Mouse (Mus musculus) erythroblast, adult 5-6 weeks (primary cell): ENCODE measurements around the gene Fscn1. TPM values are rescaled to one million over a fixed set of nuclear protein-coding genes. Genes with fewer than 3 reads are reported as not detected.

ENCODE experiments used
- ATAC-seq: replicated peaks from 2 replicates; pipeline ENCODE4 v1.8.0; 2016; ENCODE audit warnings: moderate number of reproducible peaks, mild to moderate bottlenecking, moderate TSS enrichment, inconsistent platforms; ENCODE audit not compliant: poor library complexity, low FRiP score, severe bottlenecking
- total RNA-seq, 2 experiments: library from RNA; stranded (forward) in 1 of 2; stranded (reverse) in 1 of 2; fragments of 150-400 nt in 1 of 2; fragments of 200-764, 138-1000 nt in 1 of 2; gene quantifications; 2 replicates each; pipeline versions ENCODE4 v1.2.3 to v1.2.4; 2015 to 2017; ENCODE audit warnings: low replicate concordance in 2 of 2

Fscn1 gene
- total RNA-seq (2015; ENCODE audit: low replicate concordance) (not detected in 2 replicates), total RNA-seq (2017; ENCODE audit: low replicate concordance) (not detected in 2 replicates)

GRCm38 (mm10) chr5:142959576-142960556, at the start of gene Fscn1:
Fscn1 (plus strand) TSS chr5:142960343.
- no peak for ATAC-seq

GRCm38 (mm10) chr5:142911629-142912028, 48.5 kb upstream of the Fscn1 start:
- no peak for ATAC-seq

GRCm38 (mm10) chr5:142912320-142912719, 47.8 kb upstream of the Fscn1 start:
- ATAC-seq = no peak

- no peak for ATAC-seq
These were observed 47.4 kb upstream of the Fscn1 start for GRCm38 (mm10) chr5:142912739-142913138.

GRCm38 (mm10) chr5:142915231-142915630, 44.9 kb upstream of the Fscn1 start:
- no peak for ATAC-seq

- ATAC-seq = no peak
These were observed 43.5 kb upstream of the Fscn1 start for GRCm38 (mm10) chr5:142916593-142916992.

- ATAC-seq = no peak
These were observed 42.7 kb upstream of the Fscn1 start for GRCm38 (mm10) chr5:142917402-142917801.

- peak; percentile 96 for ATAC-seq
These were observed 39.7 kb upstream of the Fscn1 start for GRCm38 (mm10) chr5:142920311-142921073.

- ATAC-seq = no peak
These were observed 39.1 kb upstream of the Fscn1 start for GRCm38 (mm10) chr5:142921074-142921459.

- no peak for ATAC-seq
These were observed 37.9 kb upstream of the Fscn1 start for GRCm38 (mm10) chr5:142922251-142922650.

GRCm38 (mm10) chr5:142923781-142924180, 36.4 kb upstream of the Fscn1 start:
- ATAC-seq = no peak

GRCm38 (mm10) chr5:142924336-142924959, 35.7 kb upstream of the Fscn1 start:
- ATAC-seq = no peak

GRCm38 (mm10) chr5:142926204-142926939, 33.8 kb upstream of the Fscn1 start:
- no peak for ATAC-seq

- no peak for ATAC-seq
These were observed 33.3 kb upstream of the Fscn1 start for GRCm38 (mm10) chr5:142926940-142927228.

GRCm38 (mm10) chr5:142927341-142927930, 32.7 kb upstream of the Fscn1 start:
- no peak for ATAC-seq

GRCm38 (mm10) chr5:142928749-142929399, 31.3 kb upstream of the Fscn1 start:
- peak; percentile 54 for ATAC-seq

- ATAC-seq = 0 out of 2 replicates have a peak, but pooled peaks have one; percentile 8
These were observed 30.8 kb upstream of the Fscn1 start for GRCm38 (mm10) chr5:142929400-142929752.

- no peak for ATAC-seq
These were observed 28.9 kb upstream of the Fscn1 start for GRCm38 (mm10) chr5:142931241-142931745.
